Mouse (Mus musculus): ENCODE results near the gene Gm47995. TPM values are rescaled to one million over a fixed set of nuclear protein-coding genes. Genes with fewer than 3 reads are reported as not detected.
"Not testable (repeated sequence)": the region's sequence is repeated elsewhere in the genome, so short reads cannot be mapped to it uniquely, and the experiment has no call there.

Gene Gm47995
- polyA plus RNA-seq, 1 experiment from 2014 or later, result not detected

DNA sequence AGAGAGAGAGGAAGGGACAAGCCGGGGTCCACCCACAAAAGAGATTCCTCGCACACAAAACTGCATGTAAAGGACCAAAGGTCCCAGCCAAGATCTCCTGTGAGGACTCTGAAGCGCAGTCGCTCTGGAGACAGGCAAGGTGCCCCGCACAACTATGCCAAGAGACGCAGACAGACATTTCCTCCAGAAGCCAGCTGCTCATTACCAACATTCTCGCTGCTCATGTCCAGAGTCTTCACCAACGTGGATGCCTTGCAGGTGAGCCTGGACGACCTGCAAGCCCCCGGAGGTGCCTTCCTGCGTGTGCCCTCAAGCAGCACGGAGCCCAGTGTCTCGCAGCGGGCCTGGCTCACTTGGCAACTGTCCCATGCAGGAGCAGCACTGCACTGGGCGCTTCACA is 5.5 kb upstream of the Gm47995 start:
- not testable (repeated sequence) for H3K4me2 ChIP-seq; H3K4me3 ChIP-seq; H3K9ac ChIP-seq; ATAC-seq (ENCODE audit: low FRiP score, low read depth); H3K4me1 ChIP-seq (replicated peaks); H3K36me3 ChIP-seq; H3K9me3 ChIP-seq; H3K27me3 ChIP-seq; H3K27ac ChIP-seq (replicated peaks)
- WGBS, result 94% methylated on average over 15 of the region's 15 CpGs

DNA sequence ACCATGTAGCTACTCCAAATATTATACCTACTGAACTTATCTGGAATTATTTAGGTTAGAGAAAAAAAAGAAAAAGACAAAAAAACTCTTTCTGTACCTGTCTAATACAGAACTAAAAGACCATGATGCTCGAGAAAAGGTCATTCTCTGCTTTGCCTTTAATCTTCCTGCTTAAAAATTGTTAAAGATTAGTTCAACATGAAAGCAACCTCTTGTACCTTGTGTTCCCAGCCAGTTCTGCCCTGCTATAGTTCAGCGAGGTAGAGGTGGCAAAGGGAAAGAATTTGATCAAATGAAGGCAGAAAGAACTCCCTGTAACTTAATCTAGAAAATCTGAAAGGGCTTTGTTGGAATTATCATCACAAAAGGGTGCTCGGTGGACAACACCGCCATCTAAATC is 2.3 kb upstream of the Gm47995 start:
- ATAC-seq (ENCODE audit: low FRiP score, low read depth); H3K4me1 ChIP-seq (replicated peaks); H3K27ac ChIP-seq (replicated peaks); H3K36me3 ChIP-seq; H3K9ac ChIP-seq; H3K9me3 ChIP-seq; H3K27me3 ChIP-seq; H3K4me3 ChIP-seq; H3K4me2 ChIP-seq: not testable (repeated sequence)
- WGBS, result 70% methylated on average over 4 of the region's 4 CpGs

DNA sequence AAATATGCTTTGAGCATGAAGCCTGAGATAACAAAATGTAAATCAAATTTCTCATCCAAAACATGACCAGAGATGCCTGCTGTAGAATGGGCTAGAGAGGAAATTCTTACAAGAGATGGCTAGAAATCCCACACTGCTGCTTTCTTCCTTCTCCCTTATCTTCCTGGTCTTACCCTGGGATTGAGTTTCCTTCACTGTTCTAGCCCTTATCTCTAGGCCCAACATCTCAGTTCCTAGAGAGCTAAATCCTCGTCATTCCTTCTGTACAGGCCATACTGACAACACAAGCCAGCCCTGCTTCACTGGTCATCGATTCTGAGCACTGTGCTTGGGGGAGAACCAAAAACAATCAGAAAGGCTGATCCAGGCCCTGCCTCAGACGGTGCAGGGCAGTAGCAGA is 1.6 kb upstream of the Gm47995 start:
- H3K4me2 ChIP-seq; ATAC-seq (ENCODE audit: low FRiP score, low read depth); H3K4me1 ChIP-seq (replicated peaks); H3K9me3 ChIP-seq; H3K4me3 ChIP-seq; H3K9ac ChIP-seq; H3K27me3 ChIP-seq; H3K27ac ChIP-seq (replicated peaks); H3K36me3 ChIP-seq: not testable (repeated sequence)
- WGBS, result 90% methylated on average over 3 of the region's 3 CpGs

DNA sequence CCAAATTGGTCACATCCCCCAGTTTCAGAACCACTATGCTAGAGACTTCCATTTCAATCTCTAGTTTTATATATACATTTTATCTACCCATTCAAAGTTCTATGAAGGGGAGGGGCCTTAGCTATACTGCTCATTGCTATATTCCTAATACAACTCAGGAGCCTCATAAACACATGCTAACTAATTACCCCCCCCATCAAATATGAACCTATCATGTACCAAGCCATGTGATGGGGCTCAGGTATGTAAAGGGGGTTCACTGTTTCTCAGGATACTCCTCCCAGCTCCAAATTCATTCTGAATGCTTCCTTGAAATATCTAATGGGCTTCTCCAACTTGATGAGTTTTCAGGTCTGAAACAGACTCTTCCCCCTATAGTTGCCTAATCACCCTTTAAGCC is 2.4 kb downstream of the Gm47995 start:
- not testable (repeated sequence) for H3K4me3 ChIP-seq; H3K27me3 ChIP-seq; H3K36me3 ChIP-seq; H3K9ac ChIP-seq; H3K9me3 ChIP-seq; H3K4me2 ChIP-seq; ATAC-seq (ENCODE audit: low FRiP score, low read depth); H3K27ac ChIP-seq (replicated peaks); H3K4me1 ChIP-seq (replicated peaks)

DNA sequence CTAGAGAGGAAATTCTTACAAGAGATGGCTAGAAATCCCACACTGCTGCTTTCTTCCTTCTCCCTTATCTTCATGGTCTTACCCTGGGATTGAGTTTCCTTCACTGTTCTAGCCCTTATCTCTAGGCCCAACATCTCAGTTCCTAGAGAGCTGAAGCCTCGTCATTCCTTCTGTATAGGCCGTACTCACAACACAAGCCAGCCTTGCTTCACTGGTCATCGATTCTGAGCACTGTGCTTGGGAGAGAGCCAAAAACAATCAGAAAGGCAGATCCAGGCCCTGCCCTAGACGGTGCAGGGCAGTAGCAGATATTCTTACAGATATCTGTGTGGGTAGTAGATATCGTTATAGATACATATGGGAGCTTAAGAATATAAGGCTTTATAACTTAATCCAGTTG is 4.5 kb downstream of the Gm47995 start:
- not testable (repeated sequence) for H3K4me3 ChIP-seq; H3K27me3 ChIP-seq; H3K4me2 ChIP-seq; H3K4me1 ChIP-seq (replicated peaks); ATAC-seq (ENCODE audit: low FRiP score, low read depth); H3K9me3 ChIP-seq; H3K9ac ChIP-seq; H3K27ac ChIP-seq (replicated peaks); H3K36me3 ChIP-seq
- 71% methylated on average over 4 of the region's 5 CpGs for WGBS

DNA sequence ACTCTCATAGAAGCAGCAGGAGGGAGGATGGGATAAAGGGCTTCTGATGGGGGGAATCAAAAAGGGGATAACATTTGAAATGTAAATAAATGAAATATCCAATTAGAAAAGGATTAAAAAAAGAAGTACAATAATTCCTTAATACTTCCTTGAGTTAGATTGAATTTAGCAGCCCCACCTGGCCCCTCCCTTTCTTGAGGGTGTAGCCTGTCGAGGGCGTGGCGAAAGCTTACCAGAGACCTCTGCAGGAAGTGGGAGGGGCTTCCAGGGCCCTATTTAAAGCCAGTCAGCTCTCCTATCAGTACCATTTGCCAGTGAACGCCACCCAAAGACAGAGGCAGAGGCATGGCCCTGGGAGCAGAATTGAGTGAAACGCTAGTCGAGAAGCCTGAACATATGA is 5.6 kb downstream of the Gm47995 start, which contains the start of gene 3110040M04Rik:
Gene 3110040M04Rik (plus strand): TSS at position 304 of the 400 bp plus-strand sequence.
- H3K27me3 ChIP-seq; H3K4me3 ChIP-seq; H3K4me2 ChIP-seq; H3K4me1 ChIP-seq (replicated peaks); H3K36me3 ChIP-seq; ATAC-seq (ENCODE audit: low FRiP score, low read depth); H3K9me3 ChIP-seq; H3K9ac ChIP-seq; H3K27ac ChIP-seq (replicated peaks): not testable (repeated sequence)
- no CpG with 5 or more reads among the region's 6 CpGs for WGBS

DNA sequence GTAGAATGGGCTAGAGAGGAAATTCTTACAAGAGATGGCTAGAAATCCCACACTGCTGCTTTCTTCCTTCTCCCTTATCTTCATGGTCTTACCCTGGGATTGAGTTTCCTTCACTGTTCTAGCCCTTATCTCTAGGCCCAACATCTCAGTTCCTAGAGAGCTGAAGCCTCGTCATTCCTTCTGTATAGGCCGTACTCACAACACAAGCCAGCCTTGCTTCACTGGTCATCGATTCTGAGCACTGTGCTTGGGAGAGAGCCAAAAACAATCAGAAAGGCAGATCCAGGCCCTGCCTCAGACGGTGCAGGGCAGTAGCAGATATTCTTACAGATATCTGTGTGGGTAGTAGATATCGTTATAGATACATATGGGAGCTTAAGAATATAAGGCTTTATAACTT is 10.2 kb downstream of the Gm47995 start:
- H3K4me3 ChIP-seq; H3K4me1 ChIP-seq (replicated peaks); ATAC-seq (ENCODE audit: low FRiP score, low read depth); H3K9me3 ChIP-seq; H3K27ac ChIP-seq (replicated peaks); H3K27me3 ChIP-seq; H3K9ac ChIP-seq; H3K36me3 ChIP-seq; H3K4me2 ChIP-seq: not testable (repeated sequence)
- WGBS, result 65% methylated on average over 3 of the region's 5 CpGs

DNA sequence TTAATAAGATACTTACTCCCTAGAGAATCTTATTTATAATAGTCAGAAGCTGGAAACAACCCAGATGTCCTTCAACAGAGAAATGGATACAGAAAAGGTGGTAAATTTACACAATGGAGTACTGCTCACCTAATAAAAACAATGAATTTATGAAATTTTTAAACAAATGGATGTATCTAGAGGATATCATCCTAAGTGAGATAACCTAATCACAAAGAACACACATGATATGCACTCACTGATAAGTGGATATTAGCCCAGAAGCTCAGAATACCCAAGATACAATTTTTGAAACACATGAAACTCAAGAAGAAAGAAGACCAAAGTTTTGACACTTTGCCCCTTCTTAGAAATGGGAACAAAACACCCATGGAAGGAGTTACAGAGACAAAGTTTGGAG is 10.7 kb downstream of the Gm47995 start:
- H3K36me3 ChIP-seq; H3K9me3 ChIP-seq; H3K27me3 ChIP-seq; H3K4me3 ChIP-seq; H3K27ac ChIP-seq (replicated peaks); H3K4me2 ChIP-seq; H3K4me1 ChIP-seq (replicated peaks); H3K9ac ChIP-seq; ATAC-seq (ENCODE audit: low FRiP score, low read depth): not testable (repeated sequence)

DNA sequence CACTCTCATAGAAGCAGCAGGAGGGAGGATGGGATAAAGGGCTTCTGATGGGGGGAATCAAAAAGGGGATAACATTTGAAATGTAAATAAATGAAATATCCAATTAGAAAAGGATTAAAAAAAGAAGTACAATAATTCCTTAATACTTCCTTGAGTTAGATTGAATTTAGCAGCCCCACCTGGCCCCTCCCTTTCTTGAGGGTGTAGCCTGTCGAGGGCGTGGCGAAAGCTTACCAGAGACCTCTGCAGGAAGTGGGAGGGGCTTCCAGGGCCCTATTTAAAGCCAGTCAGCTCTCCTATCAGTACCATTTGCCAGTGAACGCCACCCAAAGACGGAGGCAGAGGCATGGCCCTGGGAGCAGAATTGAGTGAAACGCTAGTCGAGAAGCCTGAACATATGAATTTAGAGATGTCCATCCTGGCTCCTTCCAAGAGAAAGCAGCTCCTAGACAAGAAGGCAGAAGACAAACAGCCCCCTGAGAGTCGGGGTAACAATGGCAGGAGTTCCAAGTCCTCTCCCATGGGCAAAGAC is 11.6 kb downstream of the Gm47995 start, which contains the start of gene Gm47996:
Gene Gm47996 (plus strand): TSS at position 308 of the 532 bp plus-strand sequence.
- H3K27me3 ChIP-seq; H3K36me3 ChIP-seq; H3K4me3 ChIP-seq; H3K9ac ChIP-seq; H3K9me3 ChIP-seq; ATAC-seq (ENCODE audit: low FRiP score, low read depth); H3K4me2 ChIP-seq; H3K27ac ChIP-seq (replicated peaks); H3K4me1 ChIP-seq (replicated peaks): not testable (repeated sequence)
- WGBS, result 91% methylated on average over 6 of the region's 8 CpGs

DNA sequence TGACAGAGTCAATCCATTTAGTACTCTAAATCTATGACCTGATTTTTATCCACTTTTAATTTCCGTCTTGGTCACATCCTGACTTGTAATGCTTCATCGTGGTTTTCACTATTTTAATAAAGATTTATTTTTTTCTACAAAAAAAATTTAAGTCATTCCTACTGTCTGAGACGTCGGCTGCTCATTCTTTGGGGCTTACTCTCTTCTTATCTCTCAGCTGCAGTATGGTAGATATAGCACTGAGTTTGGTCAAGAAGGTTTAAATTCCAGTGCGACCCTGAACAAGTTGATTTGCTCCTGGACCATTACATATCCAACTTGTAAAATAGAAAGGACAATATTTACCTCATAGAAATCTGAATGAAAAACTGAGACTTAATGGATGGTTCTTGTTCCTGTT is 13.4 kb downstream of the Gm47995 start:
- H3K4me1 ChIP-seq (replicated peaks); H3K36me3 ChIP-seq; H3K9ac ChIP-seq; H3K27ac ChIP-seq (replicated peaks); H3K9me3 ChIP-seq; ATAC-seq (ENCODE audit: low FRiP score, low read depth); H3K27me3 ChIP-seq; H3K4me3 ChIP-seq; H3K4me2 ChIP-seq: not testable (repeated sequence)
- 93% methylated on average over 5 of the region's 5 CpGs for WGBS

DNA sequence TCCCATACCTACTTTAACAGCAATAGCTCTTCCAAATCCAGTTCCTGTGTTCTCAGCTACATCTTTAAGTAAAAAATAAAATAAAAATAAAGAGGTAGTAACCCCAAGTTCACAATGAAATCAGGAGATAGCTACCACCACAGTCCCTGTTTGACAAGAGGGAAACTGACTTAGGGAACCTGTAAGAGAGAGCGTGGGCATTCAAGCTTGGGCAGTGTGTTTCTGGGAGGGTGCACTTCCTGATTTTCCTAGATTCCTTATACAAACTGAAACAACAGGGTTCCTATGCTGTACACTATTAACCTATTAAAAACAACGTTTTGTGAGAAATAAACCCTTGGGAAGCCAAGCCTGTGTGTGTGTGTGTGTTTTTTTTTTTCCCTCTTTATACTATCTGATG is 16.6 kb downstream of the Gm47995 start:
- 77% methylated on average over 2 of the region's 2 CpGs for WGBS
- Histone ChIP-seq H3K9me3 (no peaks in the 10 kb centered on the region), H3K4me2 (no peak overlapping the region), H3K4me1 (replicated peaks) (no peaks in the 10 kb centered on the region), H3K4me3 (no peak overlapping the region), H3K27ac (replicated peaks) (no peak overlapping the region), H3K27me3 (no peaks in the 10 kb centered on the region), H3K36me3 (no peaks in the 10 kb centered on the region), H3K9ac (no peak overlapping the region)
- no peak for ATAC-seq (ENCODE audit: low FRiP score, low read depth)

DNA sequence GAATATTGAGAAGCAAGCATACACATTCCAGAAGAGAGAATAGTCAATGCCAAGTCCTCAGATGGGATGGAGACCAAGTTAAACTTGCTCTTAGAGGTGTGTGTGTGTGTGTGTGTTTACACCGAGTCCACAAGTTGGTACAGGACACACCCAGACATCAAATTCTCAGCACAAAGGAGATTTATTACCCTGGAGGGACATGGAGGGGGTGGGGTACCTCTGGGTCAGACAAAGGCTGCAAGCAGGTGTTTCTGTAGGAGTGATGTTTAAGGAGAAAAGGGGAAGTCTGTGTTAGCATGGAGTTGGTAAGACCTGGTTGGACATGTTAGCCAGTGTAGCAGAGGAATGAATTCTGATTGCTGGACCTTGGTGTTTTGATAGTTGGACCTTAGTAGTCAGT is 17.7 kb downstream of the Gm47995 start:
- no peaks in the 10 kb centered on the region for H3K27me3 ChIP-seq
- 65% methylated on average over 1 of the region's 1 CpGs for WGBS
- H3K4me1 ChIP-seq (replicated peaks), result no peaks in the 10 kb centered on the region
- no peak overlapping the region for H3K4me3 ChIP-seq
- H3K9me3 ChIP-seq, result no peaks in the 10 kb centered on the region
- no peak overlapping the region for H3K9ac ChIP-seq
- H3K36me3 ChIP-seq, result no peaks in the 10 kb centered on the region
- ATAC-seq (ENCODE audit: low FRiP score, low read depth), result no peak
- no peak overlapping the region for H3K4me2 ChIP-seq
- H3K27ac ChIP-seq (replicated peaks), result no peak overlapping the region

DNA sequence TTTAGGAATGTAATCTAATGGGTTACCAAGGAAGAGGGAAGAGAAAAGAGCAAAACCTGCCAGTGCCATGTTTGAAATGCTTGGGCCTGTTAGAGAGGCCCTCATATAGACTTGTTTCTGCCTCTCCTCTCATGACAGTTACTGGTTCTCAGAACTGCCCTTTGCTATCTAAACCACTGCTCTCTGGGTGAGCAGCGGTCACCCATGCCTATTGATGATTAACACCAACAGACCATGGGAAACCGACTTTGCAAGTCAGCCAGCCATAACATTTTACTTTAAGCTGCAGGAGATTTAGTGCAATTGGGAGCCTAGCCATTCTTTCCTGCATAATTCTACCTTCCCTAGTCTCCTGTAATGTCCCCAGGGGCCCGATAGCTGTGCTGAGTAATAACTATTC is 18.2 kb downstream of the Gm47995 start:
- no peak overlapping the region for H3K4me3 ChIP-seq
- H3K9ac ChIP-seq, result no peak overlapping the region
- H3K4me2 ChIP-seq, result no peak overlapping the region
- H3K27me3 ChIP-seq, result no peaks in the 10 kb centered on the region
- H3K36me3 ChIP-seq, result no peaks in the 10 kb centered on the region
- no peaks in the 10 kb centered on the region for H3K9me3 ChIP-seq
- ATAC-seq (ENCODE audit: low FRiP score, low read depth), result no peak
- no peak overlapping the region for H3K27ac ChIP-seq (replicated peaks)
- H3K4me1 ChIP-seq (replicated peaks), result no peaks in the 10 kb centered on the region
- 66% methylated on average over 3 of the region's 3 CpGs for WGBS
